Mouse (Mus musculus) cerebellum, adult 2 months (tissue): ENCODE data around the gene Fa2h.

ENCODE experiments used
- CTCF ChIP-seq: fragments of 200-500 bp; IDR thresholded peaks from 2 replicates; pipeline ENCODE4 v1.5.1; 2011; ENCODE audit warnings: low read depth, mild to moderate bottlenecking, control low read depth, low read length, moderate library complexity, borderline replicate concordance; ENCODE audit not compliant: insufficient read depth
- POLR2A ChIP-seq: fragments of 200-500 bp; IDR thresholded peaks from 2 replicates; pipeline ENCODE4 v1.6.1; 2011; ENCODE audit warnings: low read length, control low read depth, borderline replicate concordance; ENCODE audit not compliant: insufficient read depth

DNA sequence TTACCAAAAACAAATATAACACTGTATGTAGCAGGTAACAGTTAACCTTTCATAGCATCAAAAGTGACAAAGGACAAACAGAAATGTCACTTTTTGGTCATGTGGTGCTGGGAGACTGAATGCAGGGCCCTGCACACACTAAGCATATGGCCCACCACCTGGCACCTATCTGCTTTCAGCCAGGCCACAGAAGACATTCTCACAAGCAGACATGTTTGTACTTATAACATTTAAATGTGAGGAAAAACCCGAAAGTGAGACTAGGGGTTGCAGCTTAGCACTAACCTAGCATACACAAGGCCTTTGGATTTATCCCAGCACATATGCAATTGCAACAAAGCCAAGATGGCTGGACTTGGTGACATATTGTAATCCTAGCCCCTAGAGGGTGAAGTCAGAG lies 95.6 kb downstream of the Fa2h start:
- TF ChIP-seq POLR2A = no peak
- TF ChIP-seq CTCF = no peak
